ENCODE assay signal across 8 mouse cellular contexts in genomic region chr9:20830901-20831643, GRCm38 (mm10). TPM values are rescaled to one million over a fixed set of nuclear protein-coding genes. Genes with fewer than 3 reads are reported as not detected.
DNase-seq lines count a peak whose midpoint lies in the region; ATAC-seq and TF ChIP-seq lines count a peak whose summit lies in the region.

No protein-coding gene starts in this region.

- peak overlapping the region; percentile 28; the same call in 1 of the 2 replicates for H3K4me3 ChIP-seq in ES-Bruce4 (ENCODE audit: low read depth, low read length)
- no peak overlapping the region for H3K4me3 ChIP-seq in forebrain, embryonic 12.5 days (replicated peaks)
- H3K4me3 ChIP-seq in heart, embryonic 16.5 days (ENCODE audit: low read length) = no peak overlapping the region
- no peak overlapping the region for H3K4me3 ChIP-seq in liver, postnatal 0 days (ENCODE audit: low read depth, low read length)
- no peak overlapping the region; the same call in 1 of the 2 replicates for H3K4me3 ChIP-seq in neural tube, embryonic 15.5 days (replicated peaks)

- 17% methylated on average over 19 of the region's 19 CpGs for WGBS in forebrain, embryonic 12.5 days
- 16% methylated on average over 19 of the region's 19 CpGs for WGBS in heart, embryonic 16.5 days
- 17% methylated on average over 19 of the region's 19 CpGs for WGBS in liver, postnatal 0 days (ENCODE audit: insufficient replicate concordance)
- 15% methylated on average over 19 of the region's 19 CpGs for WGBS in neural tube, embryonic 15.5 days

- no peaks in the 10 kb centered on the region for H3K27me3 ChIP-seq in ES-Bruce4 (ENCODE audit: control insufficient read depth, insufficient read depth, low read length, poor library complexity, severe bottlenecking)
- peaks cover 21% of the 10 kb centered on the region for H3K27me3 ChIP-seq in forebrain, embryonic 12.5 days
- peaks cover 20% of the 10 kb centered on the region for H3K27me3 ChIP-seq in heart, embryonic 16.5 days (ENCODE audit: control insufficient read depth, insufficient read depth, low read length)
- H3K27me3 ChIP-seq in liver, postnatal 0 days (ENCODE audit: insufficient read depth, low read length) = 0 out of 2 replicates have a peak, but pooled peaks cover 2% of the 10 kb centered on the region
- H3K27me3 ChIP-seq in neural tube, embryonic 15.5 days (replicated peaks) = 0 out of 2 replicates have a peak, but pooled peaks cover 6% of the 10 kb centered on the region

- no peak for TF ChIP-seq EP300 in ES-Bruce4 (IDR thresholded peaks at IDR 0.05; ENCODE audit: insufficient read depth, low read depth, low read length)
- TF ChIP-seq EP300 in liver, postnatal 0 days (IDR thresholded peaks at IDR 0.05; ENCODE audit: low read depth) = no peak

- H3K4me1 ChIP-seq in ES-Bruce4 (ENCODE audit: control insufficient read depth, insufficient read depth, low read length) = peaks cover 2% of the 10 kb centered on the region
- H3K4me1 ChIP-seq in forebrain, embryonic 12.5 days = peaks cover 6% of the 10 kb centered on the region; the same call in 1 of the 2 replicates
- H3K4me1 ChIP-seq in heart, embryonic 16.5 days (ENCODE audit: control insufficient read depth, insufficient read depth, low read length) = peaks cover 4% of the 10 kb centered on the region; the same call in 1 of the 2 replicates
- no peaks in the 10 kb centered on the region for H3K4me1 ChIP-seq in liver, postnatal 0 days (ENCODE audit: insufficient read depth)
- H3K4me1 ChIP-seq in neural tube, embryonic 15.5 days = peaks cover 13% of the 10 kb centered on the region

- peak; percentile 88 for ATAC-seq in forebrain, embryonic 12.5 days (ENCODE audit: low FRiP score)
- ATAC-seq in heart, embryonic 16.5 days (replicated peaks; ENCODE audit: extremely low read depth, insufficient read depth, low FRiP score) = peak; percentile 89
- ATAC-seq in liver, postnatal 0 days = peak; percentile 81
- peak; percentile 91 for ATAC-seq in neural tube, embryonic 15.5 days (ENCODE audit: low FRiP score)

- H3K9ac ChIP-seq in ES-Bruce4 (ENCODE audit: low read depth, poor library complexity, severe bottlenecking) = peak overlapping the region; percentile 40; the same call in 1 of the 2 replicates
- H3K9ac ChIP-seq in forebrain, embryonic 12.5 days = no peak overlapping the region
- no peak overlapping the region for H3K9ac ChIP-seq in heart, embryonic 16.5 days (ENCODE audit: low read length)
- no peak overlapping the region for H3K9ac ChIP-seq in liver, postnatal 0 days (replicated peaks)
- H3K9ac ChIP-seq in neural tube, embryonic 15.5 days (replicated peaks) = 0 out of 2 replicates have a peak overlapping the region, but pooled peaks have one; percentile 11

- peak; percentile 58 for DNase-seq in c-Kit-positive CD71-positive TER-119-positive erythroid progenitor cells, embryonic 14.5 days (ENCODE audit: low spot score)
- DNase-seq in kidney, postnatal 36 days = peak; percentile 93 to 99
- DNase-seq in liver, postnatal 0 days = peak; percentile 90
- peak; percentile 98 for DNase-seq in testis, postnatal 10 days (ENCODE audit: low spot score)

- TF ChIP-seq POLR2A in ES-Bruce4 (IDR thresholded peaks at IDR 0.05; ENCODE audit: insufficient read depth, low read length) = no peak

- no peak overlapping the region for H3K27ac ChIP-seq in ES-Bruce4 (ENCODE audit: insufficient read depth, low read length)
- no peak overlapping the region for H3K27ac ChIP-seq in forebrain, embryonic 12.5 days
- no peak overlapping the region for H3K27ac ChIP-seq in heart, embryonic 16.5 days (ENCODE audit: low read length)
- no peak overlapping the region for H3K27ac ChIP-seq in liver, postnatal 0 days (ENCODE audit: low read depth)
- H3K27ac ChIP-seq in neural tube, embryonic 15.5 days (replicated peaks) = no peak overlapping the region; the same call in 1 of the 2 replicates

- no peaks in the 10 kb centered on the region for H3K36me3 ChIP-seq in ES-Bruce4 (ENCODE audit: control insufficient read depth, insufficient read depth, low read length, poor library complexity, severe bottlenecking)
- no peaks in the 10 kb centered on the region for H3K36me3 ChIP-seq in forebrain, embryonic 12.5 days (replicated peaks)
- H3K36me3 ChIP-seq in heart, embryonic 16.5 days (ENCODE audit: control insufficient read depth, insufficient read depth) = no peaks in the 10 kb centered on the region
- H3K36me3 ChIP-seq in liver, postnatal 0 days (replicated peaks; ENCODE audit: insufficient read depth, low read length) = no peaks in the 10 kb centered on the region
- H3K36me3 ChIP-seq in neural tube, embryonic 15.5 days = no peaks in the 10 kb centered on the region

- peak; percentile 95 for TF ChIP-seq CTCF in ES-Bruce4 (IDR thresholded peaks at IDR 0.05; ENCODE audit: low read depth, low read length)
- peak; percentile 98 for TF ChIP-seq CTCF in liver, postnatal 0 days (IDR thresholded peaks at IDR 0.05; ENCODE audit: low read depth)

- no peaks in the 10 kb centered on the region for H3K9me3 ChIP-seq in ES-Bruce4 (replicated peaks; ENCODE audit: control insufficient read depth, insufficient read depth, low read length, poor library complexity, severe bottlenecking)
- H3K9me3 ChIP-seq in forebrain, embryonic 12.5 days = no peaks in the 10 kb centered on the region
- no peaks in the 10 kb centered on the region for H3K9me3 ChIP-seq in heart, embryonic 16.5 days (replicated peaks; ENCODE audit: control insufficient read depth, low read length)
- no peaks in the 10 kb centered on the region for H3K9me3 ChIP-seq in liver, postnatal 0 days (ENCODE audit: low read length)
- H3K9me3 ChIP-seq in neural tube, embryonic 15.5 days (replicated peaks) = no peaks in the 10 kb centered on the region

- peak overlapping the region; percentile 19 for H3K4me2 ChIP-seq in forebrain, embryonic 12.5 days
- H3K4me2 ChIP-seq in heart, embryonic 16.5 days (ENCODE audit: low read depth, low read length) = no peak overlapping the region
- H3K4me2 ChIP-seq in liver, postnatal 0 days (ENCODE audit: low read depth, low read length) = 0 out of 2 replicates have a peak overlapping the region, but pooled peaks have one; percentile 7
- H3K4me2 ChIP-seq in neural tube, embryonic 15.5 days = peak overlapping the region; percentile 49

RNA-seq across cellular contexts. Expression of gene Rdh8, which starts 12.8 kb away (rescaled TPM):
- not detected in 2 replicates for polyA plus RNA-seq in ES-Bruce4 (2011; ENCODE audit: insufficient read depth, insufficient read length, low read depth, missing spikeins)
- polyA plus RNA-seq in forebrain, embryonic 12.5 days (2016; fragmentation: Nextera tagmentation; extraction: Ambion mirVana) = not detected in 2 replicates
- polyA plus RNA-seq in heart, embryonic 16.5 days (2015; fragmentation: Nextera tagmentation; extraction: Ambion mirVana) = not detected in 2 replicates
- not detected in 2 replicates for polyA plus RNA-seq in liver, postnatal 0 days (2015; fragmentation: Nextera tagmentation; extraction: Ambion mirVana)
- not detected in 2 replicates for polyA plus RNA-seq in neural tube, embryonic 15.5 days (2015; fragmentation: Nextera tagmentation; extraction: Ambion mirVana)

RNA-seq across cellular contexts. Expression of gene Col5a3, which starts 16.2 kb away (rescaled TPM):
- polyA plus RNA-seq in ES-Bruce4 (2011; ENCODE audit: insufficient read depth, insufficient read length, low read depth, missing spikeins) = 1.3 and 1.6 TPM in 2 replicates
- 0.29 and 0.55 TPM in 2 replicates for polyA plus RNA-seq in forebrain, embryonic 12.5 days (2016; fragmentation: Nextera tagmentation; extraction: Ambion mirVana)
- 1.9 and 2.1 TPM in 2 replicates for polyA plus RNA-seq in heart, embryonic 16.5 days (2015; fragmentation: Nextera tagmentation; extraction: Ambion mirVana)
- 0.83 and 1.0 TPM in 2 replicates for polyA plus RNA-seq in liver, postnatal 0 days (2015; fragmentation: Nextera tagmentation; extraction: Ambion mirVana)
- 1.4 and 1.8 TPM in 2 replicates for polyA plus RNA-seq in neural tube, embryonic 15.5 days (2015; fragmentation: Nextera tagmentation; extraction: Ambion mirVana)

RNA-seq across cellular contexts. Expression of gene A230050P20Rik, which starts 37.4 kb away (rescaled TPM):
- polyA plus RNA-seq in ES-Bruce4 (2011; ENCODE audit: insufficient read depth, insufficient read length, low read depth, missing spikeins) = 20.5 and 23.9 TPM in 2 replicates
- polyA plus RNA-seq in forebrain, embryonic 12.5 days (2016; fragmentation: Nextera tagmentation; extraction: Ambion mirVana) = 1.4 and 1.5 TPM in 2 replicates
- polyA plus RNA-seq in heart, embryonic 16.5 days (2015; fragmentation: Nextera tagmentation; extraction: Ambion mirVana) = 11.4 and 13.4 TPM in 2 replicates
- polyA plus RNA-seq in liver, postnatal 0 days (2015; fragmentation: Nextera tagmentation; extraction: Ambion mirVana) = 3.5 and 5.4 TPM in 2 replicates
- polyA plus RNA-seq in neural tube, embryonic 15.5 days (2015; fragmentation: Nextera tagmentation; extraction: Ambion mirVana) = 17.0 and 23.2 TPM in 2 replicates

RNA-seq across cellular contexts. Expression of gene Angptl6, which starts 48.5 kb away (rescaled TPM):
- polyA plus RNA-seq in ES-Bruce4 (2011; ENCODE audit: insufficient read depth, insufficient read length, low read depth, missing spikeins) = 1.3 and 2.0 TPM in 2 replicates
- polyA plus RNA-seq in forebrain, embryonic 12.5 days (2016; fragmentation: Nextera tagmentation; extraction: Ambion mirVana) = 6.0 and 6.2 TPM in 2 replicates
- 3.8 and 4.0 TPM in 2 replicates for polyA plus RNA-seq in heart, embryonic 16.5 days (2015; fragmentation: Nextera tagmentation; extraction: Ambion mirVana)
- 16.6 TPM in 2 replicates for polyA plus RNA-seq in liver, postnatal 0 days (2015; fragmentation: Nextera tagmentation; extraction: Ambion mirVana)
- 11.8 and 13.8 TPM in 2 replicates for polyA plus RNA-seq in neural tube, embryonic 15.5 days (2015; fragmentation: Nextera tagmentation; extraction: Ambion mirVana)

RNA-seq across cellular contexts. Expression of gene Ppan, which starts 56.9 kb away (rescaled TPM):
- polyA plus RNA-seq in ES-Bruce4 (2011; ENCODE audit: insufficient read depth, insufficient read length, low read depth, missing spikeins) = 76.9 and 81.2 TPM in 2 replicates
- 63.2 and 66.9 TPM in 2 replicates for polyA plus RNA-seq in forebrain, embryonic 12.5 days (2016; fragmentation: Nextera tagmentation; extraction: Ambion mirVana)
- polyA plus RNA-seq in heart, embryonic 16.5 days (2015; fragmentation: Nextera tagmentation; extraction: Ambion mirVana) = 36.4 and 44.3 TPM in 2 replicates
- 32.4 and 32.5 TPM in 2 replicates for polyA plus RNA-seq in liver, postnatal 0 days (2015; fragmentation: Nextera tagmentation; extraction: Ambion mirVana)
- 49.7 and 57.3 TPM in 2 replicates for polyA plus RNA-seq in neural tube, embryonic 15.5 days (2015; fragmentation: Nextera tagmentation; extraction: Ambion mirVana)

Comparison
In these comparisons a context has a peak if more than half of its experiments do, and no peak if none do; other contexts are left out.
1. H3K9ac ChIP-seq: peak in ES-Bruce4 (single experiment) and neural tube, embryonic 15.5 days (single experiment); none in forebrain, embryonic 12.5 days (single experiment), heart, embryonic 16.5 days (single experiment) and liver, postnatal 0 days (single experiment).
2. Peak in every context shown above with its lines, with median percentiles within 50 percentile points of each other: DNase-seq and ATAC-seq.